ENCODE assay signal across 24 mouse cellular contexts in the genomic region with DNA sequence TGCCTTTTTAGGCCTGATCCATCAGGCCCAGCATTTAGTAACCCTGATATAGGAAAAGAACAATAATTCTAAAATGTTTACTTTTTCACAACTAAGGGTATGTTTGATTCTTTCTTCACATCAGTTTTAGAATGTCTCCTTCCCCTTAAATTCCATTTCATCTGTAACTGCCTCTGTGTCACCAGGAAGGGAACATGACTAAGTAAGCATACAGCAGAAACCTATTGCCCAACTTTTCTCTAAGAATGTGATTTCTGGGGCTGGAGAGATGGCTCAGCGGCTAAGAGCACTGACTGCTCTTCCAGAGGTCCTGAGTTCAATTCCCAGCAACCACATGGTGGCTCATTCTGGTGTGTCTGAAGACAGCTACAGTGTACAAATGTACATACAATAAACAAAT. TPM values are rescaled to one million over a fixed set of nuclear protein-coding genes. Genes with fewer than 3 reads are reported as not detected.
"Had no signal": no experiment of that assay in that cellular context is flagged by ENCODE, and none has a peak within 500 bp of the region (broad histone marks: within the 10 kb centered on the region; RNA-seq: fewer than 3 reads in every experiment).

No protein-coding gene starts in this region.

- H3K9me3 ChIP-seq: midbrain, embryonic 10.5 days; midbrain, embryonic 12.5 days; neural tube, embryonic 13.5 days; neural tube, embryonic 15.5 days; stomach, embryonic 15.5 days had no signal

- H3K9ac ChIP-seq: liver, embryonic 14.5 days; lung, embryonic 14.5 days; midbrain, embryonic 12.5 days; neural tube, embryonic 13.5 days; neural tube, embryonic 15.5 days; stomach, embryonic 15.5 days had no signal

- H3K27ac ChIP-seq: liver, embryonic 14.5 days; midbrain, embryonic 10.5 days; midbrain, embryonic 12.5 days; neural tube, embryonic 13.5 days; neural tube, embryonic 15.5 days; stomach, embryonic 15.5 days; stomach, postnatal 0 days had no signal

- H3K4me3 ChIP-seq: midbrain, embryonic 10.5 days; midbrain, embryonic 12.5 days; myocyte; neural tube, embryonic 13.5 days; neural tube, embryonic 15.5 days; stomach, embryonic 15.5 days had no signal

- H3K4me1 ChIP-seq: midbrain, embryonic 10.5 days; midbrain, embryonic 12.5 days; neural tube, embryonic 13.5 days; neural tube, embryonic 15.5 days; stomach, embryonic 15.5 days had no signal

- DNase-seq: lung, adult 18-20 months; lung, embryonic 14.5 days; lung, postnatal 4 days; midbrain, embryonic 14.5 days; right cerebral cortex, postnatal 14 days; thymus, adult 18-20 months; thymus, postnatal 25 days; thymus, postnatal 4 days had no signal

- H3K4me2 ChIP-seq: lung, embryonic 14.5 days; midbrain, embryonic 12.5 days; neural tube, embryonic 13.5 days; neural tube, embryonic 15.5 days; stomach, embryonic 15.5 days had no signal

- ATAC-seq: midbrain, embryonic 16.5 days had no signal

- H3K27me3 ChIP-seq: midbrain, embryonic 12.5 days; neural tube, embryonic 13.5 days; neural tube, embryonic 15.5 days; stomach, embryonic 15.5 days had no signal

RNA-seq across cellular contexts. Expression of a gene that starts 39.0 kb away (rescaled TPM):
- total RNA-seq: megakaryocyte, adult 5-6 weeks; megakaryocyte-erythroid progenitor cell, adult 5-6 weeks had no signal
- polyA plus RNA-seq: lung, embryonic 14.5 days; lung, embryonic 16.5 days; midbrain, embryonic 10.5 days; midbrain, embryonic 12.5 days; midbrain, embryonic 14.5 days; midbrain, embryonic 16.5 days; myocyte; neural tube, embryonic 11.5 days; neural tube, embryonic 13.5 days; neural tube, embryonic 15.5 days; spleen, adult 2 months; stomach, embryonic 15.5 days; stomach, postnatal 0 days; thymus, postnatal 0 days; urinary bladder, adult 2 months had no signal
